Mouse (Mus musculus) CD4-positive, CD25-positive, alpha-beta regulatory T cell, adult 2 months (primary cell): ENCODE data around the gene Klhl29.
A peak's percentile ranks its signal among the peaks of the same experiment; 100 is the strongest.

ENCODE experiments used
- DNase-seq: peaks from one replicate; pipeline ENCODE4 v3.0.0-alpha.2; 2012; ENCODE audit warnings: low read depth, low spot score

Gene Klhl29

GRCm38 (mm10) chr12:5222439-5223202 is 152.9 kb downstream of the Klhl29 start:
- DNase-seq = no peak

GRCm38 (mm10) chr12:5219913-5220575 is 155.4 kb downstream of the Klhl29 start:
- DNase-seq = no peak

GRCm38 (mm10) chr12:5215836-5216747 is 159.4 kb downstream of the Klhl29 start:
- DNase-seq = no peak

GRCm38 (mm10) chr12:5214266-5214665 is 161.2 kb downstream of the Klhl29 start:
- no peak for DNase-seq

GRCm38 (mm10) chr12:5213339-5214104 is 162.0 kb downstream of the Klhl29 start:
- no peak for DNase-seq

GRCm38 (mm10) chr12:5211884-5212283 is 163.6 kb downstream of the Klhl29 start:
- DNase-seq = no peak

GRCm38 (mm10) chr12:5210786-5211185 is 164.7 kb downstream of the Klhl29 start:
- no peak for DNase-seq

GRCm38 (mm10) chr12:5207941-5208905 is 167.3 kb downstream of the Klhl29 start:
- no peak for DNase-seq

- no peak for DNase-seq
Measured at GRCm38 (mm10) chr12:5207172-5207571, 168.3 kb downstream of the Klhl29 start.

- DNase-seq = no peak
Measured at GRCm38 (mm10) chr12:5204071-5204840, 171.2 kb downstream of the Klhl29 start.

GRCm38 (mm10) chr12:5203385-5203784 is 172.1 kb downstream of the Klhl29 start:
- no peak for DNase-seq

- DNase-seq = no peak
Measured at GRCm38 (mm10) chr12:5198254-5198653, 177.2 kb downstream of the Klhl29 start.

GRCm38 (mm10) chr12:5194176-5194575 is 181.3 kb downstream of the Klhl29 start:
- DNase-seq = no peak

GRCm38 (mm10) chr12:5192380-5192718 is 183.1 kb downstream of the Klhl29 start:
- DNase-seq = no peak

GRCm38 (mm10) chr12:5191628-5192379 is 183.7 kb downstream of the Klhl29 start:
- peak; percentile 10 for DNase-seq

GRCm38 (mm10) chr12:5191206-5191605 is 184.3 kb downstream of the Klhl29 start:
- DNase-seq = no peak

GRCm38 (mm10) chr12:5189446-5190150 is 185.9 kb downstream of the Klhl29 start:
- no peak for DNase-seq

- no peak for DNase-seq
Measured at GRCm38 (mm10) chr12:5188899-5189298, 186.6 kb downstream of the Klhl29 start.
